Mouse (Mus musculus): ENCODE measurements around the gene Trpm4. TPM values are rescaled to one million over a fixed set of nuclear protein-coding genes. Genes with fewer than 3 reads are reported as not detected.
"Not testable (repeated sequence)": the region's sequence is repeated elsewhere in the genome, so short reads cannot be mapped to it uniquely, and the experiment has no call there.

Gene Trpm4
- polyA plus RNA-seq, 1 experiment from 2014 or later = 6.9 TPM

DNA sequence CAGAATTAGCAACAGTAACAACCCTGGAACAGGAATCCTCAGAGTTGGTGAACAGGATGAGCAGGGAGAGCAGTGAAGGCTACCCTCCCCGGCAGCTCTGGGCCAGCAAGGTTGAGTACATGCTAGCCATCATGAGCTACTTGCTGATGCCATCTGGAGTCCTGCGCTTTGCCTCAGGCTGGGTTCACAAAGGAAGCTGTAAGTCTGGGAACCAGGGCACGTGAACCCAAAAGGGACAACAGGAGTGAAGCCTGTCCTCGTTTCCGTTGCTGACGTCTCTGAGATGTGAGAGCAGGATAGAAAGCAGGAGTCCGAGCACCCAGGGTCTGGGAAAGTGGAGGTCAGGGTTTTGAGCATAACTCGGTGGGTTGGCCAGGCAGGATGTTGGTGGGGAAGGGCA is 74.3 kb downstream of the Trpm4 start:
- Histone ChIP-seq H3K36me3 (ENCODE audit: control insufficient read depth, insufficient read depth, low read length) (no peaks in the 10 kb centered on the region), H3K27ac (ENCODE audit: low read depth, low read length) (no peak overlapping the region), H3K4me3 (ENCODE audit: low read depth, low read length) (no peak overlapping the region), H3K9me3 (ENCODE audit: control insufficient read depth, low read length) (no peaks in the 10 kb centered on the region), H3K27me3 (ENCODE audit: control insufficient read depth, insufficient read depth, low read length) (no peaks in the 10 kb centered on the region), H3K9ac (ENCODE audit: low read depth, low read length) (no peak overlapping the region), H3K4me2 (replicated peaks; ENCODE audit: low read depth, low read length) (no peak overlapping the region), H3K4me1 (replicated peaks; ENCODE audit: control insufficient read depth, insufficient read depth, low read length) (no peaks in the 10 kb centered on the region)
- DNase-seq (ENCODE audit: low spot score) (no peak), ATAC-seq (ENCODE audit: low FRiP score) (no peak)
- WGBS = 86% methylated on average over 8 of the region's 8 CpGs

DNA sequence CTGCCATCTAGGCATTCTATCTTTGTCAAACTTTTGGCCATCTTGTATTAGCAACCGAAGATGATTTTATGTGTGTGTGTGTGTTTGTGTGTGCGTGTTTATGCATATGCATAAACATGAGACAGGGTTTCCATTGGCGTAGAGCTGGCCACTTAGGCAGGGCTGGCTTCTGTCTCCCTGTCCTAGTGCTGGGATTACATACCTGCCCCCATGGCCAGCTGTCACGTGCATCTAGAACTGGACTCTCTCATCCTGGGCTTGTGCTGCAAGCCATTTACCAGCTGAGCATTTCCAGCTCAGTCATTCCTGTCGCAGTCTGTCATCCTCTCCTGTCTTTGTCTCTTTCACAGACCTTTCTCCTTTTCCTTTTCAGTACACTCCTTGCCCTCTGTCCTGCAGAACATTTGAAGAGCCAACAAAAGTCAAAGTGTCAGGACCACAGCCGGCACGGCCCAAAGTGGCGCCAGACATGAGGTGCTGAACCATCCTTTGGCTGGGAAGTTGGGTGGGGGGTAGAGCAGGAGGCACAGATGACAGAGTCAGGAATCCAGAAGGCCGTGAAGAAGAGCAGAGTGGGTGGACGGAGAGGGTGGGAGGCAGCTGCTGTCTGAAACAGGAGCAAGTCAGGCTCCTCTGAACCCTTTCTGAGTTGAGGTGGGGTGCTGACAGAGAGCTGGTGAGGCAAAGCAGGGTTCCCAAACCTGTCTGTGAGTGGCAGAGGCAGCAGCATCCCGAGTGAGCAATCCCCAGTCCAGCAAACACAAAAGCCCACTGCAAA is 76.3 kb downstream of the Trpm4 start:
- ATAC-seq (ENCODE audit: low FRiP score) (no peak), DNase-seq (ENCODE audit: low spot score) (no peak)
- Histone ChIP-seq H3K4me3 (ENCODE audit: low read depth, low read length) (no peak overlapping the region), H3K9ac (ENCODE audit: low read depth, low read length) (no peak overlapping the region), H3K36me3 (ENCODE audit: control insufficient read depth, insufficient read depth, low read length) (no peaks in the 10 kb centered on the region), H3K4me2 (replicated peaks; ENCODE audit: low read depth, low read length) (no peak overlapping the region), H3K27me3 (ENCODE audit: control insufficient read depth, insufficient read depth, low read length) (no peaks in the 10 kb centered on the region), H3K4me1 (replicated peaks; ENCODE audit: control insufficient read depth, insufficient read depth, low read length) (no peaks in the 10 kb centered on the region), H3K27ac (ENCODE audit: low read depth, low read length) (no peak overlapping the region), H3K9me3 (ENCODE audit: control insufficient read depth, low read length) (no peaks in the 10 kb centered on the region)
- WGBS = 61% methylated on average over 11 of the region's 11 CpGs

DNA sequence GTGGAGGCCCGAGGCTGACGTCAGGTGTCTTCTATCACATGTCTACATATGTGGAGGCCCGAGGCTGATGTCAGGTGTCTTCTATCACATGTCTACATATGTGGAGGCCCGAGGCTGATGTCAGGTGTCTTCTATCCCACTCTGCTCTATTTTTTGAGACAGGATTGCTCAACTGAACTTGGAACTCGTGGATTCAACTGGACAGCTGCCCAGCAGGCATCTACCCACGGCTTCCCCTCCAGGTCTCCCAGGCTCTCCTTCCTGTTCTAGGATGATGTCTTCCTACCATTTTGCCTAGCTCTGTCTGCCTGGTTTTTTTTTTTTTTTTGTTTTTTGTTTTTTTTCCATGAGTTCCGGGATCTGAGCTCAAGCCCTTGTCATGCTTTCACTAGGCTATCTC is 77.8 kb downstream of the Trpm4 start:
- not testable (repeated sequence) for H3K27me3 ChIP-seq (ENCODE audit: control insufficient read depth, insufficient read depth, low read length); H3K4me1 ChIP-seq (replicated peaks; ENCODE audit: control insufficient read depth, insufficient read depth, low read length); H3K36me3 ChIP-seq (ENCODE audit: control insufficient read depth, insufficient read depth, low read length); H3K9ac ChIP-seq (ENCODE audit: low read depth, low read length); DNase-seq (ENCODE audit: low spot score); H3K27ac ChIP-seq (ENCODE audit: low read depth, low read length); H3K4me3 ChIP-seq (ENCODE audit: low read depth, low read length); ATAC-seq (ENCODE audit: low FRiP score); H3K9me3 ChIP-seq (ENCODE audit: control insufficient read depth, low read length); H3K4me2 ChIP-seq (replicated peaks; ENCODE audit: low read depth, low read length)
- 79% methylated on average over 5 of the region's 7 CpGs for WGBS

DNA sequence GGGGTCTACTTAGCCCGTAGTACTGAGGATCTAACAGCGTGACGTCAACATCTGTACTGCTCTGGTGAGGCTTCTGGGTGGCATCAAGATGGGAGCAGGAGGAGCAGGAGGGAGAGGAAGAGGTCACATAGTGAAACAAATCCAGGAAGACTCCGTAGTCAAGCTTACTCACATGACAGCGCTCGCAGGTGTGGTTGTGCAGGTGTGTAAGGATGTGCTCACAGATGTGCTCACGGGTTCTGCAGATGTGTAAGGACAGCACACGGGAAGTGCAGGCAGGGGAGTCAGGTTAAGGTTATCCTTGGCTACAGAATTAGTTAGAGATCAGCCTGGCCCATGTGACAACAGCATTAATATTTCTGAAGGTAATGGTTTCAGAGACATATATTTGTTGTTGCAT is 79.8 kb downstream of the Trpm4 start:
- no peaks in the 10 kb centered on the region for H3K4me1 ChIP-seq (replicated peaks; ENCODE audit: control insufficient read depth, insufficient read depth, low read length)
- ATAC-seq (ENCODE audit: low FRiP score) (no peak), DNase-seq (ENCODE audit: low spot score) (no peak)
- H3K4me3 ChIP-seq (ENCODE audit: low read depth, low read length) = no peak overlapping the region
- H3K27ac ChIP-seq (ENCODE audit: low read depth, low read length) = no peak overlapping the region
- WGBS = 95% methylated on average over 8 of the region's 8 CpGs
- H3K36me3 ChIP-seq (ENCODE audit: control insufficient read depth, insufficient read depth, low read length) = no peaks in the 10 kb centered on the region
- no peak overlapping the region for H3K9ac ChIP-seq (ENCODE audit: low read depth, low read length)
- H3K27me3 ChIP-seq (ENCODE audit: control insufficient read depth, insufficient read depth, low read length) = no peaks in the 10 kb centered on the region
- no peak overlapping the region for H3K4me2 ChIP-seq (replicated peaks; ENCODE audit: low read depth, low read length)
- no peaks in the 10 kb centered on the region for H3K9me3 ChIP-seq (ENCODE audit: control insufficient read depth, low read length)

Other genes starting within 250 kb of the Trpm4 start
- 134 and 149 TPM in 2 replicates for gene Rcn3, start 241.6 kb downstream of the Trpm4 start, polyA plus RNA-seq (2014; fragmentation: Nextera tagmentation; extraction: Ambion mirVana)
- gene Fcgrt, start 229.9 kb downstream of the Trpm4 start, polyA plus RNA-seq (2014; fragmentation: Nextera tagmentation; extraction: Ambion mirVana) = 12.9 and 13.2 TPM in 2 replicates
- 1,346 and 1,389 TPM in 2 replicates for gene Rps11, start 209.3 kb downstream of the Trpm4 start, polyA plus RNA-seq (2014; fragmentation: Nextera tagmentation; extraction: Ambion mirVana)
- gene Rpl13a, start 205.0 kb downstream of the Trpm4 start, polyA plus RNA-seq (2014; fragmentation: Nextera tagmentation; extraction: Ambion mirVana) = 1,145 and 1,168 TPM in 2 replicates
- 0.47 TPM in 1 of 2 replicates, not detected in the other for gene Gm45713, start 197.5 kb downstream of the Trpm4 start, polyA plus RNA-seq (2014; fragmentation: Nextera tagmentation; extraction: Ambion mirVana)
- gene Flt3l, start 197.3 kb downstream of the Trpm4 start, polyA plus RNA-seq (2014; fragmentation: Nextera tagmentation; extraction: Ambion mirVana) = 1.5 and 1.6 TPM in 2 replicates
- 105 TPM in 2 replicates for gene Pih1d1, start 179.5 kb downstream of the Trpm4 start, polyA plus RNA-seq (2014; fragmentation: Nextera tagmentation; extraction: Ambion mirVana)
- 20.8 and 28.6 TPM in 2 replicates for gene Aldh16a1, start 179.2 kb downstream of the Trpm4 start, polyA plus RNA-seq (2014; fragmentation: Nextera tagmentation; extraction: Ambion mirVana)
- 0.51 and 1.1 TPM in 2 replicates for gene Slc17a7, start 169.8 kb downstream of the Trpm4 start, polyA plus RNA-seq (2014; fragmentation: Nextera tagmentation; extraction: Ambion mirVana)
- not detected in 2 replicates for gene Gfy, start 154.2 kb downstream of the Trpm4 start, polyA plus RNA-seq (2014; fragmentation: Nextera tagmentation; extraction: Ambion mirVana)
- gene Pth2, start 152.8 kb downstream of the Trpm4 start, polyA plus RNA-seq (2014; fragmentation: Nextera tagmentation; extraction: Ambion mirVana) = not detected in 2 replicates
- gene Ccdc155, start 128.9 kb downstream of the Trpm4 start, polyA plus RNA-seq (2014; fragmentation: Nextera tagmentation; extraction: Ambion mirVana) = 0.31 and 0.40 TPM in 2 replicates
- 1.6 and 1.7 TPM in 2 replicates for gene Dkkl1, start 121.6 kb downstream of the Trpm4 start, polyA plus RNA-seq (2014; fragmentation: Nextera tagmentation; extraction: Ambion mirVana)
- gene Tead2, start 118.0 kb downstream of the Trpm4 start, polyA plus RNA-seq (2014; fragmentation: Nextera tagmentation; extraction: Ambion mirVana) = 229 and 242 TPM in 2 replicates
- gene Cd37, start 94.7 kb downstream of the Trpm4 start, polyA plus RNA-seq (2014; fragmentation: Nextera tagmentation; extraction: Ambion mirVana) = 1.1 and 2.5 TPM in 2 replicates
- gene Slc6a16, start 92.7 kb downstream of the Trpm4 start, polyA plus RNA-seq (2014; fragmentation: Nextera tagmentation; extraction: Ambion mirVana) = 0.14 and 0.32 TPM in 2 replicates
- gene Slc6a21, start 56.3 kb downstream of the Trpm4 start, polyA plus RNA-seq (2014; fragmentation: Nextera tagmentation; extraction: Ambion mirVana) = not detected in 2 replicates
- 0.68 and 0.77 TPM in 2 replicates for gene Hrc, start 1.5 kb upstream of the Trpm4 start, polyA plus RNA-seq (2014; fragmentation: Nextera tagmentation; extraction: Ambion mirVana)
- gene Ppfia3, start 33.2 kb upstream of the Trpm4 start, polyA plus RNA-seq (2014; fragmentation: Nextera tagmentation; extraction: Ambion mirVana) = 8.2 and 9.5 TPM in 2 replicates
- 0.92 and 1.7 TPM in 2 replicates for gene Lin7b, start 36.8 kb upstream of the Trpm4 start, polyA plus RNA-seq (2014; fragmentation: Nextera tagmentation; extraction: Ambion mirVana)
- 76.5 and 114 TPM in 2 replicates for gene Snrnp70, start 62.0 kb upstream of the Trpm4 start, polyA plus RNA-seq (2014; fragmentation: Nextera tagmentation; extraction: Ambion mirVana)
- gene Kcna7, start 71.9 kb upstream of the Trpm4 start, polyA plus RNA-seq (2014; fragmentation: Nextera tagmentation; extraction: Ambion mirVana) = 0.11 TPM in 1 of 2 replicates, not detected in the other
- gene Ntf5, start 79.9 kb upstream of the Trpm4 start, polyA plus RNA-seq (2014; fragmentation: Nextera tagmentation; extraction: Ambion mirVana) = 0.99 and 1.2 TPM in 2 replicates
- 0.47 TPM in 1 of 2 replicates, not detected in the other for gene Lhb, start 87.0 kb upstream of the Trpm4 start, polyA plus RNA-seq (2014; fragmentation: Nextera tagmentation; extraction: Ambion mirVana)
- 29.2 and 30.6 TPM in 2 replicates for gene Gys1, start 101.1 kb upstream of the Trpm4 start, polyA plus RNA-seq (2014; fragmentation: Nextera tagmentation; extraction: Ambion mirVana)
- 168 and 178 TPM in 2 replicates for gene Ruvbl2, start 104.3 kb upstream of the Trpm4 start, polyA plus RNA-seq (2014; fragmentation: Nextera tagmentation; extraction: Ambion mirVana)
- 5,748 and 5,943 TPM in 2 replicates for gene Ftl1, start 126.1 kb upstream of the Trpm4 start, polyA plus RNA-seq (2014; fragmentation: Nextera tagmentation; extraction: Ambion mirVana)
- 128 and 196 TPM in 2 replicates for gene Bax, start 133.1 kb upstream of the Trpm4 start, polyA plus RNA-seq (2014; fragmentation: Nextera tagmentation; extraction: Ambion mirVana)
- gene Tulp2, start 148.1 kb upstream of the Trpm4 start, polyA plus RNA-seq (2014; fragmentation: Nextera tagmentation; extraction: Ambion mirVana) = 0.40 and 0.54 TPM in 2 replicates
- gene Gm45808, start 153.0 kb upstream of the Trpm4 start, polyA plus RNA-seq (2014; fragmentation: Nextera tagmentation; extraction: Ambion mirVana) = not detected in 2 replicates
- gene Dhdh, start 155.0 kb upstream of the Trpm4 start, polyA plus RNA-seq (2014; fragmentation: Nextera tagmentation; extraction: Ambion mirVana) = 2.9 and 4.1 TPM in 2 replicates
- 88.6 and 92.7 TPM in 2 replicates for gene Nucb1, start 176.6 kb upstream of the Trpm4 start, polyA plus RNA-seq (2014; fragmentation: Nextera tagmentation; extraction: Ambion mirVana)
- 15.1 and 15.7 TPM in 2 replicates for gene Ppp1r15a, start 192.5 kb upstream of the Trpm4 start, polyA plus RNA-seq (2014; fragmentation: Nextera tagmentation; extraction: Ambion mirVana)
- gene Plekha4, start 192.6 kb upstream of the Trpm4 start, polyA plus RNA-seq (2014; fragmentation: Nextera tagmentation; extraction: Ambion mirVana) = 2.1 and 2.3 TPM in 2 replicates
- 0.45 and 0.46 TPM in 2 replicates for gene Hsd17b14, start 221.1 kb upstream of the Trpm4 start, polyA plus RNA-seq (2014; fragmentation: Nextera tagmentation; extraction: Ambion mirVana)
- gene Bcat2, start 236.4 kb upstream of the Trpm4 start, polyA plus RNA-seq (2014; fragmentation: Nextera tagmentation; extraction: Ambion mirVana) = 26.6 and 31.4 TPM in 2 replicates

Data from hindbrain, embryonic 11.5 days (tissue).